Mouse (Mus musculus) kidney, embryonic 16.5 days (tissue): ENCODE data around the gene Slc45a3. TPM values are rescaled to one million over a fixed set of nuclear protein-coding genes. Genes with fewer than 3 reads are reported as not detected.

ENCODE experiments used
- ATAC-seq: fragments of 200-750 bp; cut with Nextera tagmentation; 2 replicates; pipeline ENCODE4 v1.8.0; 2017; ENCODE audit warnings: moderate TSS enrichment; ENCODE audit not compliant: low FRiP score, low TSS enrichment
- H3K27ac ChIP-seq: fragments of 300-500 bp; sonication (generic); 2 replicates; pipeline ENCODE4 v1.5.1; 2014; ENCODE audit warnings: low read length
- H3K27me3 ChIP-seq: fragments of 300-500 bp; sonication (generic); 2 replicates; pipeline ENCODE4 v1.6.1; 2014; ENCODE audit warnings: low read length, control low read depth, mixed read lengths; ENCODE audit not compliant: insufficient read depth
- H3K36me3 ChIP-seq: fragments of 300-500 bp; sonication (generic); 2 replicates; pipeline ENCODE4 v1.6.1; 2014; ENCODE audit warnings: low read length, control low read depth, mixed read lengths; ENCODE audit not compliant: insufficient read depth
- H3K4me1 ChIP-seq: fragments of 300-500 bp; sonication (generic); 2 replicates; pipeline ENCODE4 v1.6.1; 2014; ENCODE audit warnings: low read length, control low read depth, mixed read lengths; ENCODE audit not compliant: insufficient read depth
- H3K4me2 ChIP-seq: fragments of 300-500 bp; sonication (generic); replicated peaks from 2 replicates; pipeline ENCODE4 v1.6.1; 2014; ENCODE audit warnings: low read depth, low read length
- H3K4me3 ChIP-seq: fragments of 300-500 bp; sonication (generic); 2 replicates; pipeline ENCODE4 v1.5.1; 2014; ENCODE audit warnings: mild to moderate bottlenecking, low read length
- H3K9ac ChIP-seq: fragments of 300-500 bp; sonication (generic); replicated peaks from 2 replicates; pipeline ENCODE4 v1.6.1; 2014; ENCODE audit warnings: low read length
- H3K9me3 ChIP-seq: fragments of 300-500 bp; sonication (generic); 2 replicates; pipeline ENCODE4 v1.6.1; 2016; ENCODE audit warnings: low read length, control low read depth
- WGBS: fragments of 180-500 bp; shearing (Covaris S2); extraction: QIAGEN DNeasy Blood & Tissue Kit; methylation state at CpG from one replicate; pipeline ENCODE4 v1.1.7; 2014; 5-methylcytosine and 5-hydroxymethylcytosine counted together
- polyA plus RNA-seq: library from polyadenylated mRNA; unstranded; fragments of >200 nt; fragmentation: Nextera tagmentation; extraction: Ambion mirVana; gene quantifications from 2 replicates; pipeline ENCODE4 v1.2.1, GENCODE M21; 2015

Gene Slc45a3
- polyA plus RNA-seq = 8.6 and 9.7 TPM in 2 replicates

GRCm38 (mm10) chr1:131962606-131963084 is at the start of gene Slc45a3:
TSS of gene Slc45a3 (plus strand) at chr1:131962967.
- Histone ChIP-seq H3K27me3 (peaks cover 6% of the 10 kb centered on the region), H3K27ac (no peak within 1 kb of the TSS), H3K4me1 (peaks cover 32% of the 10 kb centered on the region), H3K4me2 (peak within 1 kb of the TSS; percentile 99), H3K36me3 (no peaks in the 10 kb centered on the region), H3K4me3 (peak within 1 kb of the TSS; percentile 78), H3K9ac (peak within 1 kb of the TSS; percentile 79), H3K9me3 (no peaks in the 10 kb centered on the region)
- WGBS = 0% methylated on average over 20 of the region's 35 CpGs
- peak; percentile 72 for ATAC-seq

- WGBS = 58% methylated on average over 6 of the region's 6 CpGs
- Histone ChIP-seq H3K27ac (no peak overlapping the region), H3K4me3 (no peak overlapping the region), H3K4me1 (peaks cover 9% of the 10 kb centered on the region), H3K36me3 (peaks cover 31% of the 10 kb centered on the region), H3K9ac (no peak overlapping the region), H3K27me3 (no peaks in the 10 kb centered on the region), H3K9me3 (no peaks in the 10 kb centered on the region), H3K4me2 (no peak overlapping the region)
- ATAC-seq = no peak
Measured at GRCm38 (mm10) chr1:131917634-131918033, 45.1 kb upstream of the Slc45a3 start.

- no peaks in the 10 kb centered on the region for H3K27me3 ChIP-seq
- no peak overlapping the region for H3K4me2 ChIP-seq
- H3K27ac ChIP-seq = no peak overlapping the region
- 90% methylated on average over 2 of the region's 2 CpGs for WGBS
- peaks cover 44% of the 10 kb centered on the region for H3K36me3 ChIP-seq
- H3K9me3 ChIP-seq = no peaks in the 10 kb centered on the region
- no peak overlapping the region for H3K4me3 ChIP-seq
- peaks cover 9% of the 10 kb centered on the region for H3K4me1 ChIP-seq
- ATAC-seq = no peak
- H3K9ac ChIP-seq = no peak overlapping the region
Measured at GRCm38 (mm10) chr1:131919052-131919451, 43.7 kb upstream of the Slc45a3 start.

- Histone ChIP-seq H3K36me3 (peaks cover 62% of the 10 kb centered on the region), H3K4me1 (0 out of 2 replicates have a peak, but pooled peaks cover 3% of the 10 kb centered on the region), H3K4me3 (no peak overlapping the region), H3K27me3 (no peaks in the 10 kb centered on the region), H3K4me2 (no peak overlapping the region), H3K9me3 (no peaks in the 10 kb centered on the region), H3K9ac (no peak overlapping the region), H3K27ac (no peak overlapping the region)
- no peak for ATAC-seq
- 94% methylated on average over 3 of the region's 3 CpGs for WGBS
Measured at GRCm38 (mm10) chr1:131922100-131922499, 40.7 kb upstream of the Slc45a3 start.

GRCm38 (mm10) chr1:131933471-131933870 is 29.3 kb upstream of the Slc45a3 start:
- Histone ChIP-seq H3K4me2 (no peak overlapping the region), H3K36me3 (peaks cover 40% of the 10 kb centered on the region), H3K9ac (no peak overlapping the region), H3K4me1 (no peaks in the 10 kb centered on the region), H3K4me3 (no peak overlapping the region), H3K27me3 (no peaks in the 10 kb centered on the region), H3K27ac (no peak overlapping the region), H3K9me3 (no peaks in the 10 kb centered on the region)
- no peak for ATAC-seq
- WGBS = 75% methylated on average over 2 of the region's 2 CpGs

- ATAC-seq = 0 out of 2 replicates have a peak, but pooled peaks have one; percentile 37
- 53% methylated on average over 6 of the region's 6 CpGs for WGBS
- Histone ChIP-seq H3K9me3 (no peaks in the 10 kb centered on the region), H3K4me1 (peaks cover 6% of the 10 kb centered on the region; the same call in 1 of the 2 replicates), H3K36me3 (peaks cover 16% of the 10 kb centered on the region; the same call in 1 of the 2 replicates), H3K27ac (no peak overlapping the region), H3K27me3 (no peaks in the 10 kb centered on the region), H3K4me3 (no peak overlapping the region), H3K4me2 (no peak overlapping the region), H3K9ac (no peak overlapping the region)
Measured at GRCm38 (mm10) chr1:131937659-131938305, 25.0 kb upstream of the Slc45a3 start.

- H3K4me3 ChIP-seq = no peak overlapping the region
- no peak overlapping the region for H3K9ac ChIP-seq
- 77% methylated on average over 1 of the region's 1 CpGs for WGBS
- H3K27ac ChIP-seq = no peak overlapping the region
- H3K36me3 ChIP-seq = peaks cover 12% of the 10 kb centered on the region; the same call in 1 of the 2 replicates
- no peaks in the 10 kb centered on the region for H3K27me3 ChIP-seq
- no peak overlapping the region for H3K4me2 ChIP-seq
- peaks cover 7% of the 10 kb centered on the region; the same call in 1 of the 2 replicates for H3K4me1 ChIP-seq
- ATAC-seq = no peak
- no peaks in the 10 kb centered on the region for H3K9me3 ChIP-seq
Measured at GRCm38 (mm10) chr1:131938811-131939210, 24.0 kb upstream of the Slc45a3 start.

- no peak for ATAC-seq
- Histone ChIP-seq H3K4me3 (no peak overlapping the region), H3K9ac (no peak overlapping the region), H3K4me1 (peaks cover 10% of the 10 kb centered on the region; the same call in 1 of the 2 replicates), H3K9me3 (no peaks in the 10 kb centered on the region), H3K27ac (no peak overlapping the region), H3K36me3 (peaks cover 5% of the 10 kb centered on the region; the same call in 1 of the 2 replicates), H3K27me3 (no peaks in the 10 kb centered on the region), H3K4me2 (no peak overlapping the region)
- 85% methylated on average over 2 of the region's 2 CpGs for WGBS
Measured at GRCm38 (mm10) chr1:131940711-131941244, 22.0 kb upstream of the Slc45a3 start.

- peaks cover 10% of the 10 kb centered on the region; the same call in 1 of the 2 replicates for H3K4me1 ChIP-seq
- no peak overlapping the region for H3K27ac ChIP-seq
- peaks cover 5% of the 10 kb centered on the region; the same call in 1 of the 2 replicates for H3K36me3 ChIP-seq
- H3K9me3 ChIP-seq = no peaks in the 10 kb centered on the region
- WGBS = 94% methylated on average over 1 of the region's 1 CpGs
- no peaks in the 10 kb centered on the region for H3K27me3 ChIP-seq
- H3K4me3 ChIP-seq = no peak overlapping the region
- no peak for ATAC-seq
- no peak overlapping the region for H3K9ac ChIP-seq
- no peak overlapping the region for H3K4me2 ChIP-seq
Measured at GRCm38 (mm10) chr1:131941501-131941900, 21.3 kb upstream of the Slc45a3 start.
